Mouse (Mus musculus) retina, postnatal 1 day (tissue): ENCODE results near the gene Ube2k.
A peak's percentile ranks its signal among the peaks of the same experiment; 100 is the strongest.
"Not testable (repeated sequence)": the region's sequence is repeated elsewhere in the genome, so short reads cannot be mapped to it uniquely, and the experiment has no call there.

ENCODE experiments used
- DNase-seq: peaks from one replicate; pipeline ENCODE4 v3.0.0-alpha.2; 2012

The Ube2k gene

GRCm38 (mm10) chr5:65536751-65537419, at the start of gene Ube2k, which contains the start of gene Smim14:
Gene Ube2k (plus strand): TSS chr5:65537233.
Gene Smim14 (minus strand): TSS chr5:65537184.
- DNase-seq: peak; percentile 97

GRCm38 (mm10) chr5:65487381-65487780, 49.7 kb upstream of the Ube2k start:
- DNase-seq: no peak

- no peak for DNase-seq
Measured at GRCm38 (mm10) chr5:65488725-65489124, 48.3 kb upstream of the Ube2k start.

- DNase-seq: peak; percentile 26
Measured at GRCm38 (mm10) chr5:65489830-65490229, 47.2 kb upstream of the Ube2k start.

- peak; percentile 82 for DNase-seq
Measured at GRCm38 (mm10) chr5:65491767-65492715, 45.0 kb upstream of the Ube2k start.

- peak; percentile 96 for DNase-seq
Measured at GRCm38 (mm10) chr5:65492716-65493531, 44.1 kb upstream of the Ube2k start, which contains the start of gene Gm43552. Gene Gm43552 (minus strand): TSS chr5:65492833.

- DNase-seq: no peak
Measured at GRCm38 (mm10) chr5:65500231-65500630, 36.8 kb upstream of the Ube2k start.

GRCm38 (mm10) chr5:65501407-65501806, 35.6 kb upstream of the Ube2k start:
- DNase-seq: no peak

GRCm38 (mm10) chr5:65505786-65506185, 31.2 kb upstream of the Ube2k start:
- peak; percentile 27 for DNase-seq

GRCm38 (mm10) chr5:65508395-65508794, 28.6 kb upstream of the Ube2k start:
- DNase-seq: no peak

- DNase-seq: no peak
Measured at GRCm38 (mm10) chr5:65513506-65513905, 23.5 kb upstream of the Ube2k start.

GRCm38 (mm10) chr5:65514635-65515278, 22.3 kb upstream of the Ube2k start:
- no peak for DNase-seq

GRCm38 (mm10) chr5:65521803-65522202, 15.2 kb upstream of the Ube2k start:
- peak; percentile 56 for DNase-seq

GRCm38 (mm10) chr5:65524831-65525230, 12.2 kb upstream of the Ube2k start:
- DNase-seq: no peak

- DNase-seq: peak; percentile 31
Measured at GRCm38 (mm10) chr5:65525674-65526443, 11.2 kb upstream of the Ube2k start.

GRCm38 (mm10) chr5:65531283-65531682, 5.8 kb upstream of the Ube2k start:
- DNase-seq: no peak

- DNase-seq: no peak
Measured at GRCm38 (mm10) chr5:65534496-65534895, 2.5 kb upstream of the Ube2k start.

GRCm38 (mm10) chr5:65535457-65536067, 1.5 kb upstream of the Ube2k start:
- peak; percentile 74 for DNase-seq

GRCm38 (mm10) chr5:65536068-65536465, 966 bp upstream of the Ube2k start:
- DNase-seq: not testable (repeated sequence)

- DNase-seq: peak; percentile 77
Measured at GRCm38 (mm10) chr5:65537420-65538071, 513 bp downstream of the Ube2k start.
